Mouse (Mus musculus): ENCODE data around the gene F7. TPM values are rescaled to one million over a fixed set of nuclear protein-coding genes. Genes with fewer than 3 reads are reported as not detected.
A peak's percentile ranks its signal among the peaks of the same experiment; 100 is the strongest.
"Not testable (repeated sequence)": the region's sequence is repeated elsewhere in the genome, so short reads cannot be mapped to it uniquely, and the experiment has no call there.

F7 gene
- polyA plus RNA-seq, 1 experiment from 2014 or later = 0.08 TPM

- peak within 1 kb of the TSS; percentile 51 for H3K4me2 ChIP-seq (replicated peaks; ENCODE audit: low read depth)
- peaks cover 5% of the 10 kb centered on the region; the same call in 1 of the 2 replicates for H3K36me3 ChIP-seq (ENCODE audit: control insufficient read depth, insufficient read depth)
- H3K4me1 ChIP-seq (replicated peaks; ENCODE audit: control insufficient read depth, insufficient read depth, low read length) = no peaks in the 10 kb centered on the region
- ATAC-seq = peak; percentile 90
- TF ChIP-seq CTCF (IDR thresholded peaks at IDR 0.05; ENCODE audit: low read depth) = no peak
- peak within 1 kb of the TSS; percentile 8; the same call in 1 of the 2 replicates for H3K4me3 ChIP-seq (ENCODE audit: low read depth, low read length)
- 43% methylated on average over 17 of the region's 17 CpGs for WGBS
- no peak within 1 kb of the TSS for H3K9ac ChIP-seq (ENCODE audit: low read depth, low read length)
- H3K9me3 ChIP-seq (ENCODE audit: control insufficient read depth) = no peaks in the 10 kb centered on the region
- H3K27me3 ChIP-seq (replicated peaks; ENCODE audit: control insufficient read depth, insufficient read depth, low read length) = no peaks in the 10 kb centered on the region
- H3K27ac ChIP-seq (ENCODE audit: low read depth, low read length) = peak within 1 kb of the TSS; percentile 74
These were observed 34.8 kb downstream of the F7 start, which contains the start of gene Proz for GRCm38 (mm10) chr8:13060441-13061150. TSS of gene Proz (plus strand) at chr8:13060914.

GRCm38 (mm10) chr8:13063112-13063511, 37.3 kb downstream of the F7 start:
- TF ChIP-seq CTCF (IDR thresholded peaks at IDR 0.05; ENCODE audit: low read depth) = no peak
- H3K4me2 ChIP-seq (replicated peaks; ENCODE audit: low read depth) = peak overlapping the region; percentile 17; the same call in 1 of the 2 replicates
- ATAC-seq = peak; percentile 17
- no peaks in the 10 kb centered on the region for H3K4me1 ChIP-seq (replicated peaks; ENCODE audit: control insufficient read depth, insufficient read depth, low read length)
- no peak overlapping the region for H3K27ac ChIP-seq (ENCODE audit: low read depth, low read length)
- peaks cover 5% of the 10 kb centered on the region; the same call in 1 of the 2 replicates for H3K36me3 ChIP-seq (ENCODE audit: control insufficient read depth, insufficient read depth)
- no peak overlapping the region for H3K9ac ChIP-seq (ENCODE audit: low read depth, low read length)
- H3K27me3 ChIP-seq (replicated peaks; ENCODE audit: control insufficient read depth, insufficient read depth, low read length) = no peaks in the 10 kb centered on the region
- no peak overlapping the region for H3K4me3 ChIP-seq (ENCODE audit: low read depth, low read length)
- H3K9me3 ChIP-seq (ENCODE audit: control insufficient read depth) = no peaks in the 10 kb centered on the region
- WGBS = 46% methylated on average over 16 of the region's 16 CpGs

GRCm38 (mm10) chr8:13073255-13073654, 47.4 kb downstream of the F7 start:
- Histone ChIP-seq H3K4me2 (replicated peaks; ENCODE audit: low read depth) (no peak overlapping the region), H3K27ac (ENCODE audit: low read depth, low read length) (no peak overlapping the region), H3K9ac (ENCODE audit: low read depth, low read length) (no peak overlapping the region), H3K36me3 (ENCODE audit: control insufficient read depth, insufficient read depth) (peaks cover 49% of the 10 kb centered on the region), H3K4me1 (replicated peaks; ENCODE audit: control insufficient read depth, insufficient read depth, low read length) (no peaks in the 10 kb centered on the region), H3K27me3 (replicated peaks; ENCODE audit: control insufficient read depth, insufficient read depth, low read length) (no peaks in the 10 kb centered on the region), H3K9me3 (ENCODE audit: control insufficient read depth) (no peaks in the 10 kb centered on the region), H3K4me3 (ENCODE audit: low read depth, low read length) (no peak overlapping the region)
- no peak for ATAC-seq
- WGBS = 64% methylated on average over 11 of the region's 11 CpGs
- no peak for TF ChIP-seq CTCF (IDR thresholded peaks at IDR 0.05; ENCODE audit: low read depth)

- no peak for TF ChIP-seq CTCF (IDR thresholded peaks at IDR 0.05; ENCODE audit: low read depth)
- H3K9ac ChIP-seq (ENCODE audit: low read depth, low read length) = no peak overlapping the region
- ATAC-seq = no peak
- no peak overlapping the region for H3K4me2 ChIP-seq (replicated peaks; ENCODE audit: low read depth)
- 85% methylated on average over 8 of the region's 8 CpGs for WGBS
- H3K4me1 ChIP-seq (replicated peaks; ENCODE audit: control insufficient read depth, insufficient read depth, low read length) = no peaks in the 10 kb centered on the region
- no peaks in the 10 kb centered on the region for H3K9me3 ChIP-seq (ENCODE audit: control insufficient read depth)
- no peak overlapping the region for H3K4me3 ChIP-seq (ENCODE audit: low read depth, low read length)
- no peak overlapping the region for H3K27ac ChIP-seq (ENCODE audit: low read depth, low read length)
- H3K36me3 ChIP-seq (ENCODE audit: control insufficient read depth, insufficient read depth) = peaks cover 66% of the 10 kb centered on the region
- H3K27me3 ChIP-seq (replicated peaks; ENCODE audit: control insufficient read depth, insufficient read depth, low read length) = no peaks in the 10 kb centered on the region
These were observed 49.2 kb downstream of the F7 start for GRCm38 (mm10) chr8:13075044-13075443.

- not testable (repeated sequence) for ATAC-seq
- peaks cover 72% of the 10 kb centered on the region for H3K36me3 ChIP-seq (ENCODE audit: control insufficient read depth, insufficient read depth)
These were observed 49.7 kb downstream of the F7 start for GRCm38 (mm10) chr8:13075579-13075978.

GRCm38 (mm10) chr8:13077542-13077941, 51.7 kb downstream of the F7 start:
- 90% methylated on average over 7 of the region's 7 CpGs for WGBS
- Histone ChIP-seq H3K27me3 (replicated peaks; ENCODE audit: control insufficient read depth, insufficient read depth, low read length) (no peaks in the 10 kb centered on the region), H3K27ac (ENCODE audit: low read depth, low read length) (no peak overlapping the region), H3K4me2 (replicated peaks; ENCODE audit: low read depth) (no peak overlapping the region), H3K4me1 (replicated peaks; ENCODE audit: control insufficient read depth, insufficient read depth, low read length) (no peaks in the 10 kb centered on the region), H3K9ac (ENCODE audit: low read depth, low read length) (no peak overlapping the region), H3K36me3 (ENCODE audit: control insufficient read depth, insufficient read depth) (peaks cover 89% of the 10 kb centered on the region), H3K9me3 (ENCODE audit: control insufficient read depth) (no peaks in the 10 kb centered on the region), H3K4me3 (ENCODE audit: low read depth, low read length) (no peak overlapping the region)
- TF ChIP-seq CTCF (IDR thresholded peaks at IDR 0.05; ENCODE audit: low read depth) = no peak
- no peak for ATAC-seq

More at GRCm38 (mm10) chr8:13075579-13075978, 49.7 kb downstream of the F7 start:
- 92% methylated on average over 1 of the region's 1 CpGs for WGBS
- not testable (repeated sequence) for H3K27me3 ChIP-seq (replicated peaks; ENCODE audit: control insufficient read depth, insufficient read depth, low read length); H3K9me3 ChIP-seq (ENCODE audit: control insufficient read depth); H3K27ac ChIP-seq (ENCODE audit: low read depth, low read length); H3K4me1 ChIP-seq (replicated peaks; ENCODE audit: control insufficient read depth, insufficient read depth, low read length); H3K4me3 ChIP-seq (ENCODE audit: low read depth, low read length); H3K4me2 ChIP-seq (replicated peaks; ENCODE audit: low read depth); H3K9ac ChIP-seq (ENCODE audit: low read depth, low read length)

Other genes with a start within 250 kb of the F7 start
- gene Mcf2l, start 152.2 kb upstream of the F7 start, polyA plus RNA-seq (2015; fragmentation: Nextera tagmentation; extraction: Ambion mirVana) = 5.7 and 6.7 TPM in 2 replicates
- 111 and 116 TPM in 2 replicates for gene F10, start 11.3 kb downstream of the F7 start, polyA plus RNA-seq (2015; fragmentation: Nextera tagmentation; extraction: Ambion mirVana)
- 15.9 and 19.5 TPM in 2 replicates for gene Proz, start 34.9 kb downstream of the F7 start, polyA plus RNA-seq (2015; fragmentation: Nextera tagmentation; extraction: Ambion mirVana)
- gene Pcid2, start 79.4 kb downstream of the F7 start, polyA plus RNA-seq (2015; fragmentation: Nextera tagmentation; extraction: Ambion mirVana) = 9.6 TPM in 2 replicates
- 44.9 and 49.7 TPM in 2 replicates for gene Cul4a, start 79.6 kb downstream of the F7 start, polyA plus RNA-seq (2015; fragmentation: Nextera tagmentation; extraction: Ambion mirVana)
- gene Lamp1, start 133.1 kb downstream of the F7 start, polyA plus RNA-seq (2015; fragmentation: Nextera tagmentation; extraction: Ambion mirVana) = 847 and 854 TPM in 2 replicates
- 110 and 113 TPM in 2 replicates for gene Grtp1, start 174.6 kb downstream of the F7 start, polyA plus RNA-seq (2015; fragmentation: Nextera tagmentation; extraction: Ambion mirVana)
- gene Adprhl1, start 228.1 kb downstream of the F7 start, polyA plus RNA-seq (2015; fragmentation: Nextera tagmentation; extraction: Ambion mirVana) = 0.48 TPM in 1 of 2 replicates, not detected in the other

Data from intestine, postnatal 0 days (tissue).